Mouse (Mus musculus): Measurements from ENCODE around the gene Nadsyn1. TPM values are rescaled to one million over a fixed set of nuclear protein-coding genes. Genes with fewer than 3 reads are reported as not detected.

The Nadsyn1 gene
- total and polyA plus RNA-seq, 3 experiments = 7.4 to 10.0 TPM; not detected in 1

DNA sequence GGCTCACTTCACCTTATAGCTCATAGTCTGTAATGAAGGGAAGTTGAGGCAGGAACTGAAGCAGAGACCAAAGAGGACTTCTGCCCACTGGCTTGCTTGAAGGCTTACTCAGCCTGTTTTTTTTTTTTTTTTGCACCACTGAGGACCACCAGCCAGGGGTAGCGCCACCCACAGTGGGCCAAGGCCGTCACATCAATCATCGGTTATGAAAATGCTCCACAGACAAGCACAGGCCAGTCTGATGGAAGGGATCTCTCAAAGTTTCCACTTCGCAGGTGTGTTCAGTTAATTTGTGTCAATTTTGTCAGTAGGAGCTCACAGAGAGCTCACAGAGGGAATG is 587 bp upstream of the Nadsyn1 start:
- H3K27me3 ChIP-seq (ENCODE audit: control insufficient read depth in 1 of 2, insufficient read depth in 2 of 2, low read length in 2 of 2) = no peaks in the 10 kb centered on the region
- peaks cover 4% of the 10 kb centered on the region for H3K79me2 ChIP-seq (ENCODE audit: control insufficient read depth, insufficient read depth, low read length, poor library complexity)
- no peak for TF ChIP-seq NELFE (IDR thresholded peaks at IDR 0.05; ENCODE audit: low read depth, low read length)
- TF ChIP-seq ZNF384 (IDR thresholded peaks at IDR 0.05; ENCODE audit: low read depth, low read length) = no peak
- TF ChIP-seq UBTF (IDR thresholded peaks at IDR 0.05; ENCODE audit: borderline replicate concordance, insufficient read depth, low read depth, low read length) = no peak
- no peak for TF ChIP-seq HCFC1 (IDR thresholded peaks at IDR 0.05; ENCODE audit: low read depth, low read length)
- TF ChIP-seq MAX (IDR thresholded peaks at IDR 0.05; ENCODE audit: low read length) = no peak
- no peak; the same call in 1 of the 2 replicates for TF ChIP-seq SIN3A (IDR thresholded peaks at IDR 0.05; ENCODE audit: low read length)
- no peak for TF ChIP-seq RCOR1 (IDR thresholded peaks at IDR 0.05; ENCODE audit: low read depth, low read length)
- 0 out of 2 replicates have a peak, but pooled peaks have one; percentile 8 for TF ChIP-seq MAZ (IDR thresholded peaks at IDR 0.05; ENCODE audit: low read depth, low read length)
- TF ChIP-seq CHD2 (IDR thresholded peaks at IDR 0.05; ENCODE audit: low read length) = no peak
- no peak for TF ChIP-seq CHD1 (IDR thresholded peaks at IDR 0.05; ENCODE audit: low read depth, low read length)
- 0 out of 6 replicates have a peak, but pooled peaks of 1 of the 3 experiments have one; percentile 3 for TF ChIP-seq CTCF (IDR thresholded peaks at IDR 0.05 in 2 of 3, conservative IDR thresholded peaks at IDR 0.05 in 1 of 3; ENCODE audit: control insufficient read depth in 1 of 3, insufficient read depth in 1 of 3, low read depth in 2 of 3, low read length in 3 of 3, poor library complexity in 1 of 3, severe bottlenecking in 1 of 3)
- H3K4me1 ChIP-seq (ENCODE audit: control insufficient read depth in 1 of 2, insufficient read depth in 2 of 2, low read length in 2 of 2) = peaks cover 0 to 11% of the 10 kb centered on the region in 2 experiments; a peak in 2 of 4 replicates
- H3K9ac ChIP-seq (ENCODE audit: control insufficient read depth, low read depth, low read length, poor library complexity, severe bottlenecking) = peak overlapping the region; percentile 97
- DNase-seq (ENCODE audit: low read depth, low spot score) = no peak
- no peaks in the 10 kb centered on the region for H3K9me3 ChIP-seq (replicated peaks; ENCODE audit: insufficient read depth, low read length)
- H3K4me3 ChIP-seq (ENCODE audit: control insufficient read depth in 1 of 2, insufficient read depth in 1 of 2, low read depth in 2 of 2, low read length in 2 of 2) = peak overlapping the region; percentile 83 to 87
- peak overlapping the region; percentile 96 for H3K27ac ChIP-seq (ENCODE audit: control insufficient read depth, low read depth, low read length)
- peaks cover 0 to 4% of the 10 kb centered on the region in 2 experiments; a peak in 2 of 4 replicates for H3K36me3 ChIP-seq (ENCODE audit: control insufficient read depth in 1 of 2, insufficient read depth in 2 of 2, low read length in 2 of 2)

DNA sequence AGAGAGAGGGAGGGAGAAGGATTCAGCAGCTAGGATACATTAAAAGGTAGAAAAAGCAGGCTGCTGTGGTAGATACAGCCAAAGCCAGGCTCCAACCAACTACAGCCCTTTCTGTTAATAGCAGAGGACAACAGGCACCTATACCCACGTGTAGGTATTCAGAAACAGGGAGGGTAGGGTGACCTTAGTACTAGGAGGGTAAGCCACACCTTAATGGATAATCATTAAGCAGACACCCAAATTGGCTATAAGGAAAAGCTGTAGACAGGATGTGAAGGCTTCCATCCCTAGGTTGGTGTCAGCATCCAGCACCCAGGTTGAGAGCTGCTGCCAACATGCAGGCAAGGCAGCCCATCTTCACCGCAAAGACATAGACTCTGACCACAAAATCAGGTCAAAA is 1.4 kb downstream of the Nadsyn1 start:
- Histone ChIP-seq H3K9ac (ENCODE audit: control insufficient read depth, low read depth, low read length, poor library complexity, severe bottlenecking) (no peak overlapping the region), H3K36me3 (ENCODE audit: control insufficient read depth in 1 of 2, insufficient read depth in 2 of 2, low read length in 2 of 2) (peaks cover 0 to 4% of the 10 kb centered on the region in 2 experiments; a peak in 2 of 4 replicates), H3K9me3 (replicated peaks; ENCODE audit: insufficient read depth, low read length) (no peaks in the 10 kb centered on the region), H3K79me2 (ENCODE audit: control insufficient read depth, insufficient read depth, low read length, poor library complexity) (peaks cover 4% of the 10 kb centered on the region), H3K4me3 (ENCODE audit: control insufficient read depth in 1 of 2, insufficient read depth in 1 of 2, low read depth in 2 of 2, low read length in 2 of 2) (no peak overlapping the region), H3K27me3 (ENCODE audit: control insufficient read depth in 1 of 2, insufficient read depth in 2 of 2, low read length in 2 of 2) (no peaks in the 10 kb centered on the region), H3K4me1 (ENCODE audit: control insufficient read depth in 1 of 2, insufficient read depth in 2 of 2, low read length in 2 of 2) (peaks cover 0 to 11% of the 10 kb centered on the region in 2 experiments; a peak in 2 of 4 replicates), H3K27ac (ENCODE audit: control insufficient read depth, low read depth, low read length) (no peak overlapping the region)
- TF ChIP-seq ELF1 (IDR thresholded peaks at IDR 0.05; ENCODE audit: low read depth, low read length) (no peak), POLR2AphosphoS5 (IDR thresholded peaks at IDR 0.05; ENCODE audit: borderline replicate concordance, low read depth, low read length) (no peak), NRF1 (IDR thresholded peaks at IDR 0.05; ENCODE audit: insufficient read depth, low read depth, low read length, poor library complexity, severe bottlenecking) (no peak), GATA1 (IDR thresholded peaks at IDR 0.05; ENCODE audit: low read depth, low read length) (no peak), USF2 (IDR thresholded peaks at IDR 0.05; ENCODE audit: borderline replicate concordance in 1 of 2, insufficient read depth in 1 of 2, low read depth in 1 of 2, low read length in 2 of 2) (no peak), BHLHE40 (IDR thresholded peaks at IDR 0.05; ENCODE audit: borderline replicate concordance, low read depth, low read length) (no peak), CTCF (IDR thresholded peaks at IDR 0.05 in 2 of 3, conservative IDR thresholded peaks at IDR 0.05 in 1 of 3; ENCODE audit: control insufficient read depth in 1 of 3, insufficient read depth in 1 of 3, low read depth in 2 of 3, low read length in 3 of 3, poor library complexity in 1 of 3, severe bottlenecking in 1 of 3) (no peak), GABPA (IDR thresholded peaks at IDR 0.05; ENCODE audit: low read depth, low read length) (no peak), JUND (IDR thresholded peaks at IDR 0.05; ENCODE audit: low read depth, low read length) (no peak), ETS1 (IDR thresholded peaks at IDR 0.05; ENCODE audit: low read depth, low read length) (no peak), TBP (IDR thresholded peaks at IDR 0.05; ENCODE audit: low read depth, low read length) (no peak), NELFE (IDR thresholded peaks at IDR 0.05; ENCODE audit: low read depth, low read length) (no peak), MYB (IDR thresholded peaks at IDR 0.05; ENCODE audit: low read depth, low read length) (no peak), TAL1 (IDR thresholded peaks at IDR 0.05; ENCODE audit: low read length) (no peak), MAZ (IDR thresholded peaks at IDR 0.05; ENCODE audit: low read depth, low read length) (no peak), CHD2 (IDR thresholded peaks at IDR 0.05; ENCODE audit: low read length) (no peak), HCFC1 (IDR thresholded peaks at IDR 0.05; ENCODE audit: low read depth, low read length) (no peak), EP300 (IDR thresholded peaks at IDR 0.05; ENCODE audit: low read depth in 1 of 2, low read length in 2 of 2) (no peak), ZMIZ1 (IDR thresholded peaks at IDR 0.05; ENCODE audit: low read depth, low read length) (no peak), CHD1 (IDR thresholded peaks at IDR 0.05; ENCODE audit: low read depth, low read length) (no peak)
- no peak for DNase-seq (ENCODE audit: low read depth, low spot score)

Data from MEL (cell line).